Mouse (Mus musculus): ENCODE measurements around the gene Olig3. TPM values are rescaled to one million over a fixed set of nuclear protein-coding genes. Genes with fewer than 3 reads are reported as not detected.

Olig3 gene
- total and polyA plus RNA-seq, 3 experiments = not detected

DNA sequence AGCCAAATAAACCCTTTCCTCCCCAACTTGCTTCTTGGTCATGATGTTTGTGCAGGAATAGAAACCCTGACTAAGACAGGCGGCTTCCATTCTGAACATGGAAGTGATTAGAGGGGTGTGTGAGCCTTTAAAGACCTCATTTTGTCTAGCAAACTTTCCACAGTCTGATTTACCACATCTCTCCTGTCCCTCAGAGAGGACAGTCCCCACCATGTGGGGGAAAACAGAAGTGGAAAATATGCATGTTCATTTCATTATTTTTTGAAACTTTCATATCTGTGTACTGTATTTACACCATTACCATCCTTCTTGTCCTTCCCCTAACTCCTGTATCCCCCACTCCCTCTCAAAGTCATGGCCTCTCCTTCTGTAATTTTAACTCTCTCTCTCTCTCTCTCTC lies 49.6 kb downstream of the Olig3 start:
- Histone ChIP-seq H3K4me3 (replicated peaks in 1 of 3; ENCODE audit: low read depth in 2 of 3, low read length in 2 of 3, poor library complexity in 1 of 3) (no peak overlapping the region), H3K9ac (ENCODE audit: insufficient read depth, low read depth) (no peak overlapping the region), H3K79me2 (replicated peaks; ENCODE audit: control insufficient read depth, extremely low read depth, insufficient read depth, poor library complexity, severe bottlenecking) (no peaks in the 10 kb centered on the region), H3K4me1 (ENCODE audit: control insufficient read depth in 1 of 2, insufficient read depth in 2 of 2) (peaks cover 11 to 49% of the 10 kb centered on the region in 2 experiments), H3K27ac (ENCODE audit: insufficient read depth, low read depth) (no peak overlapping the region), H3K9me3 (replicated peaks; ENCODE audit: low read length) (no peaks in the 10 kb centered on the region), H3K4me2 (ENCODE audit: insufficient read depth, low read depth, poor library complexity, severe bottlenecking) (peak overlapping the region; percentile 34), H3K27me3 (replicated peaks) (no peaks in the 10 kb centered on the region), H3K36me3 (replicated peaks in 1 of 2; ENCODE audit: control insufficient read depth in 1 of 2, insufficient read depth in 1 of 2, low read length in 1 of 2) (no peaks in the 10 kb centered on the region)
- in situ Hi-C loops (cut with MboI; ENCODE audit: low pct_ligation_motif_present, low pct_unique_long_range_greater_than_20kb, low sequenced_read_pairs) (no loop called here), dilution Hi-C loops (cut with MboI; ENCODE audit: extremely low pct_ligation_motif_present, extremely low pct_unique_long_range_greater_than_20kb, low sequenced_read_pairs) (no loop called here)
- DNase-seq (ENCODE audit: extremely low read depth) = peak; percentile 75
- TF ChIP-seq ETS1 (conservative IDR thresholded peaks at IDR 0.05; ENCODE audit: low read depth, low read length) (peak; percentile 77), CHD2 (IDR thresholded peaks at IDR 0.05; ENCODE audit: low read length) (no peak), MAFK (IDR thresholded peaks at IDR 0.05; ENCODE audit: insufficient replicate concordance, low read length) (peak; percentile 47; the same call in 1 of the 2 replicates), USF1 (IDR thresholded peaks at IDR 0.05; ENCODE audit: low read depth, low read length) (no peak), MYC (IDR thresholded peaks at IDR 0.05; ENCODE audit: low read depth, low read length) (0 out of 2 replicates have a peak, but pooled peaks have one; percentile 47), UBTF (IDR thresholded peaks at IDR 0.05; ENCODE audit: low read depth, low read length) (no peak), RAD21 (IDR thresholded peaks at IDR 0.05; ENCODE audit: low read depth, low read length) (no peak; the same call in none of the 2 replicates), JUN (IDR thresholded peaks at IDR 0.05; ENCODE audit: insufficient read depth, low read depth, low read length) (peak; percentile 29; the same call in 1 of the 2 replicates), USF2 (conservative IDR thresholded peaks at IDR 0.05; ENCODE audit: low read depth, low read length) (no peak), MXI1 (IDR thresholded peaks at IDR 0.05; ENCODE audit: low read depth, low read length) (no peak), IRF4 (IDR thresholded peaks at IDR 0.05; ENCODE audit: low read depth, low read length) (peak; percentile 67; the same call in 1 of the 2 replicates), BHLHE40 (IDR thresholded peaks at IDR 0.05; ENCODE audit: low read depth, low read length) (peak; percentile 63; the same call in 1 of the 2 replicates), RCOR1 (conservative IDR thresholded peaks at IDR 0.05; ENCODE audit: low read depth, low read length) (no peak), MAX (IDR thresholded peaks at IDR 0.05; ENCODE audit: low read length) (peak; percentile 36; the same call in 1 of the 2 replicates), GABPA (IDR thresholded peaks at IDR 0.05; ENCODE audit: insufficient replicate concordance, low read depth, low read length) (no peak), TCF12 (IDR thresholded peaks at IDR 0.05; ENCODE audit: low read depth, low read length) (peak; percentile 58; the same call in 1 of the 2 replicates), MEF2A (IDR thresholded peaks at IDR 0.05; ENCODE audit: borderline replicate concordance, low read depth, low read length) (peak; percentile 59; the same call in 1 of the 2 replicates), ZKSCAN1 (IDR thresholded peaks at IDR 0.05; ENCODE audit: borderline replicate concordance, low read depth, low read length) (no peak), JUND (conservative IDR thresholded peaks at IDR 0.05; ENCODE audit: low read depth, low read length) (peak; percentile 44; the same call in 1 of the 2 replicates), NRF1 (IDR thresholded peaks at IDR 0.05; ENCODE audit: low read depth, low read length) (no peak), MAZ (IDR thresholded peaks at IDR 0.05; ENCODE audit: low read depth, low read length) (no peak), CTCF (conservative IDR thresholded peaks at IDR 0.05 in 1 of 2, IDR thresholded peaks at IDR 0.05 in 1 of 2; ENCODE audit: low read depth in 2 of 2, low read length in 2 of 2) (peak in 1 of 2 experiments; percentile 20; a peak in 2 of 4 replicates), EP300 (IDR thresholded peaks at IDR 0.05; ENCODE audit: low read length) (peak; percentile 90), ZNF384 (IDR thresholded peaks at IDR 0.05; ENCODE audit: low read depth, low read length) (0 out of 2 replicates have a peak, but pooled peaks have one; percentile 12), POLR2AphosphoS2 (IDR thresholded peaks at IDR 0.05; ENCODE audit: low read depth, low read length) (no peak), SIN3A (IDR thresholded peaks at IDR 0.05; ENCODE audit: low read length) (peak; percentile 56; the same call in 1 of the 2 replicates), SMC3 (IDR thresholded peaks at IDR 0.05; ENCODE audit: low read depth, low read length) (0 out of 2 replicates have a peak, but pooled peaks have one; percentile 4), ZMIZ1 (IDR thresholded peaks at IDR 0.05; ENCODE audit: low read depth, low read length) (no peak)
